Mouse (Mus musculus) heart, postnatal 0 days (tissue): ENCODE results near the gene Tdp1. TPM values are rescaled to one million over a fixed set of nuclear protein-coding genes. Genes with fewer than 3 reads are reported as not detected.

Experiments used
- ATAC-seq: fragments of 200-750 bp; cut with Nextera tagmentation; 2 replicates; pipeline ENCODE4 v1.8.0; 2017; ENCODE audit warnings: low read depth, moderate number of reproducible peaks, moderate library complexity; ENCODE audit not compliant: insufficient read depth
- DNase-seq: peaks from one replicate; pipeline ENCODE4 v3.0.0-alpha.2; 2016; ENCODE audit warnings: low spot score
- H3K27ac ChIP-seq: fragments of 300-500 bp; sonication (generic); 2 replicates; pipeline ENCODE4 v1.5.1; 2014; ENCODE audit warnings: low read depth, mild to moderate bottlenecking
- H3K27me3 ChIP-seq: fragments of 300-500 bp; sonication (generic); 2 replicates; pipeline ENCODE4 v1.6.1; 2014; ENCODE audit warnings: low read length, mixed read lengths; ENCODE audit not compliant: control insufficient read depth, insufficient read depth
- H3K36me3 ChIP-seq: fragments of 300-500 bp; sonication (generic); replicated peaks from 2 replicates; pipeline ENCODE4 v1.6.1; 2014; ENCODE audit warnings: low read length, mixed read lengths; ENCODE audit not compliant: control insufficient read depth, insufficient read depth
- H3K4me1 ChIP-seq: fragments of 300-500 bp; sonication (generic); 2 replicates; pipeline ENCODE4 v1.6.1; 2014; ENCODE audit warnings: antibody characterized with exemption; ENCODE audit not compliant: control insufficient read depth, insufficient read depth
- H3K4me2 ChIP-seq: fragments of 300-500 bp; sonication (generic); 2 replicates; pipeline ENCODE4 v1.6.1; 2014; ENCODE audit warnings: low read depth, mild to moderate bottlenecking, low read length, moderate library complexity
- H3K4me3 ChIP-seq: fragments of 300-500 bp; sonication (generic); 2 replicates; pipeline ENCODE4 v1.5.1; 2014; ENCODE audit warnings: low read depth, low read length
- H3K9ac ChIP-seq: fragments of 300-500 bp; sonication (generic); replicated peaks from 2 replicates; pipeline ENCODE4 v1.6.1; 2014; ENCODE audit warnings: low read depth, low read length, mixed read lengths
- H3K9me3 ChIP-seq: fragments of 300-500 bp; sonication (generic); replicated peaks from 2 replicates; pipeline ENCODE4 v1.6.1; 2016; ENCODE audit warnings: low read length; ENCODE audit not compliant: control insufficient read depth
- CTCF ChIP-seq: IDR thresholded peaks from 2 replicates; pipeline ENCODE4 v1.5.1; 2016; ENCODE audit warnings: antibody characterized with exemption, control low read depth, low read depth
- EP300 ChIP-seq: IDR thresholded peaks from 2 replicates; pipeline ENCODE4 v1.6.1; 2016; ENCODE audit warnings: antibody characterized with exemption, low read depth
- WGBS: fragments of 180-500 bp; shearing (Covaris S2); extraction: QIAGEN DNeasy Blood & Tissue Kit; methylation state at CpG from one replicate; pipeline ENCODE4 v1.1.7; 2014; 5-methylcytosine and 5-hydroxymethylcytosine counted together
- polyA plus RNA-seq: library from polyadenylated mRNA; unstranded; fragments of >200 nt; fragmentation: Nextera tagmentation; extraction: Ambion mirVana; gene quantifications from 2 replicates; pipeline ENCODE4 v1.2.1, GENCODE M21; 2015
- total RNA-seq: library from RNA; depleted of rRNA; stranded (reverse); fragments of >200 nt; gene quantifications from 2 replicates; pipeline ENCODE4 v1.2.3, GENCODE M21; 2014; ENCODE audit warnings: low replicate concordance

Tdp1 gene
- total and polyA plus RNA-seq, 2 experiments from 2014 or later, result 8.8 to 13.7 TPM

GRCm38 (mm10) chr12:99940704-99941103 is 56.4 kb downstream of the Tdp1 start:
- DNase-seq (no peak), ATAC-seq (no peak)
- no peaks in the 10 kb centered on the region for H3K9me3 ChIP-seq
- H3K4me1 ChIP-seq, result no peaks in the 10 kb centered on the region
- H3K9ac ChIP-seq, result no peak overlapping the region
- no peak overlapping the region for H3K27ac ChIP-seq
- no peak overlapping the region for H3K4me2 ChIP-seq
- H3K27me3 ChIP-seq, result no peaks in the 10 kb centered on the region
- H3K36me3 ChIP-seq, result peaks cover 10% of the 10 kb centered on the region
- 89% methylated on average over 7 of the region's 7 CpGs for WGBS
- H3K4me3 ChIP-seq, result no peak overlapping the region
- TF ChIP-seq CTCF (no peak), EP300 (no peak)

GRCm38 (mm10) chr12:99942441-99942840 is 58.1 kb downstream of the Tdp1 start:
- H3K9ac ChIP-seq, result no peak overlapping the region
- no peaks in the 10 kb centered on the region for H3K27me3 ChIP-seq
- no peak for ATAC-seq
- H3K4me1 ChIP-seq, result no peaks in the 10 kb centered on the region
- DNase-seq, result no peak
- WGBS, result 77% methylated on average over 8 of the region's 8 CpGs
- peaks cover 11% of the 10 kb centered on the region for H3K36me3 ChIP-seq
- TF ChIP-seq EP300 (no peak), CTCF (no peak)
- H3K4me3 ChIP-seq, result no peak overlapping the region
- no peak overlapping the region for H3K4me2 ChIP-seq
- H3K9me3 ChIP-seq, result no peaks in the 10 kb centered on the region
- H3K27ac ChIP-seq, result no peak overlapping the region

GRCm38 (mm10) chr12:99952928-99953327 is 68.6 kb downstream of the Tdp1 start:
- 56% methylated on average over 7 of the region's 7 CpGs for WGBS
- ATAC-seq (peak; percentile 51), DNase-seq (no peak)
- Histone ChIP-seq H3K4me3 (no peak overlapping the region), H3K27me3 (no peaks in the 10 kb centered on the region), H3K9ac (no peak overlapping the region), H3K4me2 (no peak overlapping the region), H3K36me3 (peaks cover 15% of the 10 kb centered on the region; the same call in 1 of the 2 replicates), H3K4me1 (no peaks in the 10 kb centered on the region), H3K9me3 (no peaks in the 10 kb centered on the region), H3K27ac (no peak overlapping the region)
- TF ChIP-seq CTCF (peak; percentile 59), EP300 (no peak)

GRCm38 (mm10) chr12:99956411-99956810 is 72.1 kb downstream of the Tdp1 start:
- no peak for DNase-seq
- TF ChIP-seq EP300 (no peak), CTCF (no peak)
- WGBS, result 74% methylated on average over 7 of the region's 7 CpGs

GRCm38 (mm10) chr12:99958068-99959060 is 74.0 kb downstream of the Tdp1 start:
- Histone ChIP-seq H3K4me1 (no peaks in the 10 kb centered on the region), H3K4me2 (no peak overlapping the region), H3K27ac (no peak overlapping the region), H3K4me3 (no peak overlapping the region), H3K36me3 (0 out of 2 replicates have a peak, but pooled peaks cover 8% of the 10 kb centered on the region), H3K27me3 (peaks cover 4% of the 10 kb centered on the region), H3K9me3 (no peaks in the 10 kb centered on the region), H3K9ac (no peak overlapping the region)
- no peak for TF ChIP-seq CTCF
- WGBS, result 70% methylated on average over 9 of the region's 9 CpGs
- no peak for ATAC-seq
- DNase-seq, result no peak

More at GRCm38 (mm10) chr12:99956411-99956810, 72.1 kb downstream of the Tdp1 start:
- H3K4me3 ChIP-seq, result no peak overlapping the region
- no peaks in the 10 kb centered on the region for H3K9me3 ChIP-seq
- no peaks in the 10 kb centered on the region for H3K4me1 ChIP-seq
- H3K36me3 ChIP-seq, result 0 out of 2 replicates have a peak, but pooled peaks cover 8% of the 10 kb centered on the region
- H3K4me2 ChIP-seq, result no peak overlapping the region
- H3K9ac ChIP-seq, result no peak overlapping the region
- ATAC-seq, result no peak
- no peak overlapping the region for H3K27ac ChIP-seq
- no peaks in the 10 kb centered on the region for H3K27me3 ChIP-seq
